Comparison of ENCODE assay signal across 8 mouse cellular contexts in genomic region chr3:35405621-35406079, GRCm38 (mm10).
DNase-seq lines count a peak whose midpoint lies in the region; ATAC-seq and TF ChIP-seq lines count a peak whose summit lies in the region.

No protein-coding gene starts in this region.

- 0 out of 2 replicates have a peak overlapping the region, but pooled peaks have one; percentile 28 for H3K4me2 ChIP-seq in intestine, embryonic 14.5 days (ENCODE audit: low read length)
- no peak overlapping the region for H3K4me2 ChIP-seq in intestine, embryonic 15.5 days (replicated peaks)
- H3K4me2 ChIP-seq in heart, embryonic 16.5 days (ENCODE audit: low read depth, low read length): peak overlapping the region; percentile 25; the same call in 1 of the 2 replicates
- H3K4me2 ChIP-seq in stomach, postnatal 0 days (replicated peaks; ENCODE audit: low read depth): no peak overlapping the region; the same call in 1 of the 2 replicates

- DNase-seq in intestine, embryonic 14.5 days (ENCODE audit: low spot score): peak; percentile 57
- peak; percentile 34 to 62 for DNase-seq in layer of hippocampus, postnatal 14 days (ENCODE audit: low spot score in 2 of 2)
- DNase-seq in midbrain, embryonic 10.5 days (ENCODE audit: low spot score): peak; percentile 77
- peak; percentile 40 for DNase-seq in stomach, postnatal 0 days (ENCODE audit: low spot score)
- no peak for DNase-seq in thymus, postnatal 10 days (ENCODE audit: low spot score in 2 of 2)

- TF ChIP-seq CTCF in embryonic fibroblast, embryonic 13.5 days (IDR thresholded peaks at IDR 0.05; ENCODE audit: borderline replicate concordance, insufficient read depth, low read length): 0 out of 2 replicates have a peak, but pooled peaks have one; percentile 24
- TF ChIP-seq CTCF in stomach, postnatal 0 days (IDR thresholded peaks at IDR 0.05; ENCODE audit: low read depth): peak; percentile 71

- H3K36me3 ChIP-seq in intestine, embryonic 14.5 days (ENCODE audit: control insufficient read depth, insufficient read depth, low read length): no peaks in the 10 kb centered on the region
- H3K36me3 ChIP-seq in intestine, embryonic 15.5 days: no peaks in the 10 kb centered on the region
- no peaks in the 10 kb centered on the region for H3K36me3 ChIP-seq in heart, embryonic 16.5 days (ENCODE audit: control insufficient read depth, insufficient read depth)
- no peaks in the 10 kb centered on the region for H3K36me3 ChIP-seq in midbrain, embryonic 10.5 days
- H3K36me3 ChIP-seq in stomach, postnatal 0 days (ENCODE audit: control insufficient read depth, insufficient read depth, low read length): no peaks in the 10 kb centered on the region

- TF ChIP-seq EP300 in stomach, postnatal 0 days (optimal IDR thresholded peaks at IDR 0.05): no peak

- no peaks in the 10 kb centered on the region for H3K4me1 ChIP-seq in intestine, embryonic 14.5 days (replicated peaks; ENCODE audit: control insufficient read depth, insufficient read depth, low read length)
- no peaks in the 10 kb centered on the region for H3K4me1 ChIP-seq in intestine, embryonic 15.5 days (replicated peaks)
- peaks cover 3% of the 10 kb centered on the region for H3K4me1 ChIP-seq in embryonic fibroblast, embryonic 13.5 days (ENCODE audit: control insufficient read depth, insufficient read depth, low read length)
- peaks cover 3% of the 10 kb centered on the region; the same call in 1 of the 2 replicates for H3K4me1 ChIP-seq in heart, embryonic 16.5 days (ENCODE audit: control insufficient read depth, insufficient read depth, low read length)
- peaks cover 42% of the 10 kb centered on the region for H3K4me1 ChIP-seq in midbrain, embryonic 10.5 days
- H3K4me1 ChIP-seq in stomach, postnatal 0 days (replicated peaks; ENCODE audit: control insufficient read depth, insufficient read depth): peaks cover 4% of the 10 kb centered on the region; the same call in 1 of the 2 replicates

- H3K9me3 ChIP-seq in intestine, embryonic 14.5 days (ENCODE audit: control insufficient read depth, low read length): no peaks in the 10 kb centered on the region
- H3K9me3 ChIP-seq in intestine, embryonic 15.5 days: no peaks in the 10 kb centered on the region
- no peaks in the 10 kb centered on the region for H3K9me3 ChIP-seq in heart, embryonic 16.5 days (replicated peaks; ENCODE audit: control insufficient read depth, low read length)
- H3K9me3 ChIP-seq in midbrain, embryonic 10.5 days (replicated peaks): no peaks in the 10 kb centered on the region
- H3K9me3 ChIP-seq in stomach, postnatal 0 days (ENCODE audit: control insufficient read depth, low read length): no peaks in the 10 kb centered on the region

- no peak overlapping the region for H3K27ac ChIP-seq in intestine, embryonic 14.5 days (ENCODE audit: low read depth)
- H3K27ac ChIP-seq in intestine, embryonic 15.5 days: no peak overlapping the region
- H3K27ac ChIP-seq in embryonic fibroblast, embryonic 13.5 days (ENCODE audit: insufficient read depth, low read length): no peak overlapping the region
- no peak overlapping the region for H3K27ac ChIP-seq in heart, embryonic 16.5 days (ENCODE audit: low read length)
- H3K27ac ChIP-seq in midbrain, embryonic 10.5 days (replicated peaks): peak overlapping the region; percentile 85
- no peak overlapping the region for H3K27ac ChIP-seq in stomach, postnatal 0 days (replicated peaks)

- WGBS in intestine, embryonic 14.5 days: 63% methylated on average over 14 of the region's 14 CpGs
- WGBS in intestine, embryonic 15.5 days: 66% methylated on average over 14 of the region's 14 CpGs
- WGBS in heart, embryonic 16.5 days: 60% methylated on average over 14 of the region's 14 CpGs
- 53% methylated on average over 14 of the region's 14 CpGs for WGBS in midbrain, embryonic 10.5 days
- 64% methylated on average over 14 of the region's 14 CpGs for WGBS in stomach, postnatal 0 days

- no peak for TF ChIP-seq POLR2A in embryonic fibroblast, embryonic 13.5 days (IDR thresholded peaks at IDR 0.05; ENCODE audit: low read depth, low read length)

- no peak for ATAC-seq in intestine, embryonic 14.5 days (replicated peaks; ENCODE audit: low FRiP score, low TSS enrichment, low read depth)
- no peak for ATAC-seq in intestine, embryonic 15.5 days
- no peak for ATAC-seq in heart, embryonic 16.5 days (replicated peaks; ENCODE audit: extremely low read depth, insufficient read depth, low FRiP score)
- peak; percentile 63; the same call in 1 of the 2 replicates for ATAC-seq in stomach, postnatal 0 days (ENCODE audit: low FRiP score, low TSS enrichment)

- H3K27me3 ChIP-seq in intestine, embryonic 14.5 days (replicated peaks; ENCODE audit: control insufficient read depth, insufficient read depth, low read length): no peaks in the 10 kb centered on the region
- H3K27me3 ChIP-seq in intestine, embryonic 15.5 days (replicated peaks): no peaks in the 10 kb centered on the region
- H3K27me3 ChIP-seq in heart, embryonic 16.5 days (ENCODE audit: control insufficient read depth, insufficient read depth, low read length): no peaks in the 10 kb centered on the region
- H3K27me3 ChIP-seq in midbrain, embryonic 10.5 days (ENCODE audit: low read depth, poor library complexity, severe bottlenecking): no peaks in the 10 kb centered on the region
- no peaks in the 10 kb centered on the region for H3K27me3 ChIP-seq in stomach, postnatal 0 days (ENCODE audit: control insufficient read depth, insufficient read depth, low read length)

- H3K9ac ChIP-seq in intestine, embryonic 14.5 days (ENCODE audit: low read length): no peak overlapping the region
- no peak overlapping the region for H3K9ac ChIP-seq in intestine, embryonic 15.5 days
- no peak overlapping the region for H3K9ac ChIP-seq in heart, embryonic 16.5 days (ENCODE audit: low read length)
- H3K9ac ChIP-seq in stomach, postnatal 0 days (ENCODE audit: low read length): no peak overlapping the region

- no peak overlapping the region for H3K4me3 ChIP-seq in intestine, embryonic 14.5 days (ENCODE audit: low read depth, low read length)
- no peak overlapping the region for H3K4me3 ChIP-seq in intestine, embryonic 15.5 days (replicated peaks)
- no peak overlapping the region for H3K4me3 ChIP-seq in embryonic fibroblast, embryonic 13.5 days (ENCODE audit: insufficient read depth, low read length)
- no peak overlapping the region; the same call in 1 of the 2 replicates for H3K4me3 ChIP-seq in heart, embryonic 16.5 days (ENCODE audit: low read length)
- peak overlapping the region; percentile 9; the same call in 1 of the 2 replicates for H3K4me3 ChIP-seq in midbrain, embryonic 10.5 days
- H3K4me3 ChIP-seq in stomach, postnatal 0 days (ENCODE audit: low read depth, low read length): no peak overlapping the region

Comparison
In these comparisons a context has a peak if more than half of its experiments do, and no peak if none do; other contexts are left out.
1. H3K4me2 ChIP-seq: peak in intestine, embryonic 14.5 days (single experiment) and heart, embryonic 16.5 days (single experiment); none in intestine, embryonic 15.5 days (single experiment) and stomach, postnatal 0 days (single experiment).
2. DNase-seq: peak in intestine, embryonic 14.5 days (single experiment), layer of hippocampus, postnatal 14 days (2 of 2), midbrain, embryonic 10.5 days (single experiment) and stomach, postnatal 0 days (single experiment); none in thymus, postnatal 10 days (0 of 2).